Mouse (Mus musculus) forelimb bud, embryonic 11.5 days (tissue): Measurements from ENCODE around the gene Srsf3.
A peak's percentile ranks its signal among the peaks of the same experiment; 100 is the strongest.

Source experiments
- DNase-seq: peaks from one replicate; pipeline ENCODE4 v3.0.0-alpha.2; 2012; ENCODE audit warnings: low read depth, low spot score

Srsf3 gene

GRCm38 (mm10) chr17:29044925-29045319 lies 12.5 kb downstream of the Srsf3 start:
- no peak for DNase-seq

- no peak for DNase-seq
Measured at GRCm38 (mm10) chr17:29045741-29046530, 13.5 kb downstream of the Srsf3 start.

GRCm38 (mm10) chr17:29046863-29047262 lies 14.4 kb downstream of the Srsf3 start:
- DNase-seq = no peak

DNA sequence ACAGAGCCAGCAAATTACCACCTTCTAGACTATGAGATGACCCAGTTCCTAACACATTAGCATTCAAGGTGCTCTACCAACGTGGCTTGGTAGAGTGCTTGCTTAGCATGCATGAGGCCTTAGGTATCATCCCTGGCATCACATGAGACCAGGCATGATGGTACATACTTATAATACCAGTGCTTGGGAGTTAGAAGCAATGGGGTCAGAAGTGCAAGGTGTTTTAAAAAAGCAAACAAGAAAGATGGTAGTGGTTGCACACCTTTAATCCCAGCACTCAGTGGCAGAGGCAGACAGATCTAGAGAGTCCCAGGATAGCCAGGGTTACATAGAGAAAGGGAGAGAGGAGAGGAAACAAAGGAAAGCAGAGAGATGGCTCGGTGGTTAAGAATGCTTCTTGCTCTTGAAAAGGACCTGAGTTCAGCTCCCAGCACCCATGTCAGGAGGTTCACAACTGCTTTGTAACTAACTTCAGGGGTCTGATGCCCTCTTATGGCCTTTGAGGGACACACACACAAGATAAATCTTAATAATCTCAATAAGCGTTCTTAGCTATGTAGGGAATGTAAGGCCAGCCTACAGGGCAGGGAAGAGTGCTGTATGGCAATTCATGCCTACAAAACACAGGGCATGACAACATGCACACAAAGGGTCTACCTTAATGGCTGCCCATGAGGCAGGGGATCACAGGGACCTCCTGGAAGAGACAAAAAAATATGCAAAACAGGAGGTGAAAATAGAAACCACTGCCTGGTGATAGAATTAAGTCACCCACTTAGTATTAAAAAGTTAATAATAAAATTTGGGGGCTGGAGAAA lies 15.5 kb downstream of the Srsf3 start:
- DNase-seq = no peak

GRCm38 (mm10) chr17:29048748-29049507 lies 16.5 kb downstream of the Srsf3 start:
- peak; percentile 86 for DNase-seq

DNA sequence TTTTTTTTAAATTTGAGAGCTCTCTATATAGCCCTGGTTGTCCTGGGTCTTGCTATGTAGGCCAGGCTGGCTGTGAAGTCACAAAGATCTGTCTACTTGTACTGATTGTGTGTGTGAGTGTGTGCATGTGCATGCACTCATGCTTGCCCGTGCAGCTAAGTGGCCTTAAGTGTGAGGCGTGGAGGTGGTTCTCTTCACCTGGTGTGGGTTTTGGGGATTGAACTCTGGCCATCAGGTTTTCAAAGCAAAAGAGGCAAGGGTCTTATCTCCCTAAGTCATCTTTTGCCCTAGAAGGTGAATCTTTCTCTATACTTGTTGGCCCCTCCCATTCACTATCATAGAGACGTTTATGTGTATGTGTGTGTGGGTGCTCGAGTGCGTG lies 17.1 kb downstream of the Srsf3 start:
- no peak for DNase-seq

- no peak for DNase-seq
Measured at GRCm38 (mm10) chr17:29049923-29050322, 17.5 kb downstream of the Srsf3 start.

- DNase-seq = no peak
Measured at GRCm38 (mm10) chr17:29050791-29051190, 18.4 kb downstream of the Srsf3 start.

GRCm38 (mm10) chr17:29053067-29053466 lies 20.6 kb downstream of the Srsf3 start:
- DNase-seq = no peak

- no peak for DNase-seq
Measured at GRCm38 (mm10) chr17:29053841-29054240, 21.4 kb downstream of the Srsf3 start.

DNA sequence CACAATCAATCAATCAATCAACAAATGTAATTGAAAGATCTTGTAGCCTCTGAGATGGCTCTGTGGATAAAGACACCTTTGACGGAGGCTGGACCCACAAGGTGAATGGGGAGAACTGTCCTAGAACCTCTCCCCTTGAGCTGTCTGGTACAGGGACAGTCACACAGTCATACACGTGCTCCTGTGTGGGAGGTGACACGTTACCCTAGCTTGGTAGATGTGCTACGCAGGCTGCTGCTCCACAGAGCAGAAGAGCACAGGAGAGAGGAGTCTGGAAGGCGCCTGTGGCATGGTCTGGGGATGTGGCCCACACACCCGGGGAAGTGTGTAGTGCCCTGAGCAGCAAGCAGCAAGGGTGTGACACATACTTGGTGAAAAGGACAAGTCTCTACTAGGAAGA lies 22.0 kb downstream of the Srsf3 start:
- no peak for DNase-seq

GRCm38 (mm10) chr17:29055586-29055985 lies 23.2 kb downstream of the Srsf3 start:
- no peak for DNase-seq

DNA sequence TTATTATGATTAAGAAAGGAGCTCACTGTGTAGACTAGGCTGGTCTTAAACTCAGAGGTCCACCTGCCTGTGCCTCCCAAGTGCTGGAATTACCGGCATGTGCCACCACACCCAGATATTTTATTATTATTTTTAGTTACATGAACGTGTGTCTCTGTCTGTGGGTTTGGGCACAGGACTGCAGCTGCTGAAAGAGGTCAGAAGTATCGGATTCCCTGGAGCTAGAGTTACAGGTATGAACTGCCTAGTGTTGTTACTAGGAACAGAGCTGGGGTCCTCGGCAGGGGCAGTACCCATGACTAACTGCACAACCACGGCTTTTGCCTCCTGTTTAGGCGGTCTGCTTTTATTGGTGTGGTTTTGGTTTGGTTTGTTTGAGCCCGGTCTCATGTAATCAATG lies 23.8 kb downstream of the Srsf3 start:
- no peak for DNase-seq

DNA sequence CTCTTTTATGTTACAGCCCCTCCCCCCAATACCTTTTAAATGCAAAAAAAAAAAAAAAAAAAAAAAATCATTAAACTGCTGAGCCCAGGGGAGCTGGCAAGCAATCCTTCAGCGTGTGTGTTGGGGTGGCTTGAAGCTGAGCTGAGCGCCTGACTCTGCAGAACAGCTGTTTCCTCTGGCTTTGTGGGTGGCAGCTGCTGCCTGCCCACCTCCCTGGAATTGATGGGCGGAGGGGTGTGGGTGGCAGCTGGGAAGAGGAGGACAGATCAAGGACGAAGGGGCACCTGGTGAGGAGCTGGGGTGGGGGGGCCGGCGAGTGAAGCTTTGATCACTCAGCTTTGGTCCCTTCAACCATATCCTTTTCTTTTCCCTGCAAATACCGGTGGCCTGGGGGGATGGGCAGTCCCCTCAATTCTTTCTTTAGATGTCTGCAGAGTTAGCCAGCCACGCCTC lies 24.3 kb downstream of the Srsf3 start:
- no peak for DNase-seq

DNA sequence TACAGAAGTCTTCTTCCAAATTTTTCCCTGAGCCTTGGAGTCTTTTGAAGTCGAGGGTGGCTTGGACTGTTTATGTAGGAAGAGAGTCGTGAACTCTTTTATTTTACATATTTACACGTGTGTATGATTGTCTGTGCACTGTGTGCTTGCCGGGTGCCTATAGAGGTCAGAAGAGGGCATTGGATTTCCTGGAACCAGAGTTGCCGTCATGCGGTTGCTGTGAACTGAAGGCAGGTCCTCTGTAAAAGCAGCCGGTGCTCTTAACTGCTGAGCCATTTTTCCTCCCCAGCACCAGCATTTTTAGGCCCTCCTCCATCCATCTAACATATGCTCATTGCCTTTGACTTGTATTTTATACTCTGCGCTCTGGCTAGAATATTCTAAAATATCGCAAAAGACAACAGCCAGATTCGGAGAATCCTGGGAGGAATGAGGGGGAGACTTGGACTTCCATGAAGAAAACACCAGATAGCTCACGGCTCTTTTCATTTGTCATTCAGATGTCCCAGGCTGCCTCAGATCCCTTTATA lies 25.0 kb downstream of the Srsf3 start:
- no peak for DNase-seq

GRCm38 (mm10) chr17:29057961-29058360 lies 25.5 kb downstream of the Srsf3 start:
- DNase-seq = no peak

GRCm38 (mm10) chr17:29058487-29058886 lies 26.1 kb downstream of the Srsf3 start:
- no peak for DNase-seq

- no peak for DNase-seq
Measured at GRCm38 (mm10) chr17:29059581-29059980, 27.2 kb downstream of the Srsf3 start.

GRCm38 (mm10) chr17:29060946-29061345 lies 28.5 kb downstream of the Srsf3 start:
- DNase-seq = no peak

- no peak for DNase-seq
Measured at GRCm38 (mm10) chr17:29062119-29063035, 29.9 kb downstream of the Srsf3 start.
